Mouse (Mus musculus) cerebellum, adult 2 months (tissue): ENCODE results near the gene Col26a1.
A peak's percentile ranks its signal among the peaks of the same experiment; 100 is the strongest.

Experiments used
- CTCF ChIP-seq: fragments of 200-500 bp; IDR thresholded peaks from 2 replicates; pipeline ENCODE4 v1.5.1; 2011; ENCODE audit warnings: low read depth, mild to moderate bottlenecking, control low read depth, low read length, moderate library complexity, borderline replicate concordance; ENCODE audit not compliant: insufficient read depth
- POLR2A ChIP-seq: fragments of 200-500 bp; IDR thresholded peaks from 2 replicates; pipeline ENCODE4 v1.6.1; 2011; ENCODE audit warnings: low read length, control low read depth, borderline replicate concordance; ENCODE audit not compliant: insufficient read depth

- peak; percentile 77 for TF ChIP-seq CTCF
- no peak for TF ChIP-seq POLR2A
Observed at GRCm38 (mm10) chr5:136881380-136882009, 1.5 kb downstream of the Col26a1 start.
